ENCODE assay signal across 19 mouse cellular contexts in the genomic region with DNA sequence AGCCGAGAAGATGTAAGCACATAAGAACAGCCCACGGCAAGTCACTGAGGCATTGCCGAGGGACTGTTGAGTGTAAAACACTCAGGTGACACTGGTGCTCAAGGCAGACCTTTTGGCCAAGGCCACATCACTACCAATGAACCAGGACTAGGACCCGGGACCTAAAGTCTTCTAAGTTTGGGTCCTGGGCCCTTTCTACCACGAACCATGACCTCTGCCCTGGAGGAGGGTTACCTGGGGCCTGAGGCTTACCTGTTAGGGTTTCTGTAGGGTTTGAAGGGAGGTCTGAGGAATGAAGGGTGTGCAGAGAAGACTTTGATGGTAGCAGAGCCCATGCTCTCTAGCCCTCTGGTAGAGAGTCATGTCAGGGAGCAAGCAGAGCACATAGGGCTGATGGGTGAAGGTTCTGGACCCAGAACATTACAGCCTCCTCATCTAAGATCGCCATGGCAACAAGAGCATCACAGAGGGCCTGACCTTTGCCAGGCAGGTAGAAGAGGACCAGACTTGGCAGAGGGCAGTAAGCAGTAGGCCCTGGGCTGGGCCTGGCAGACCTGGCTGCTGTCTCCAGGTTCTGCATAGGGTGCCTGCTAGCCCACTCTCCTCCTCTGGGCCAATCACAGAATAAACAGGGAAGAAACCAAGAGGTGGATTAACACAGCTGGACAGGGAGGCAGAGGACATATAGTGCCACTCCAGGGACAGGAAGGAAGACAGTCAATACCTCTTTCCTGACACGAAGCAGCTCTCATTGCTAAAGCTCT.
"Had no signal": no experiment of that assay in that cellular context is flagged by ENCODE, and none has a peak within 500 bp of the region (broad histone marks: within the 10 kb centered on the region; RNA-seq: fewer than 3 reads in every experiment).

TSS of gene Best1 (minus strand) at position 428 of the 764 bp plus-strand sequence.
TSS of gene Rab3il1 (plus strand) at position 464 of the 764 bp plus-strand sequence.

- ATAC-seq: midbrain, embryonic 16.5 days had no signal

- H3K9me3 ChIP-seq: midbrain, embryonic 12.5 days; neural tube, embryonic 13.5 days; neural tube, embryonic 15.5 days had no signal

- H3K36me3 ChIP-seq: midbrain, embryonic 10.5 days; midbrain, embryonic 12.5 days; neural tube, embryonic 13.5 days; neural tube, embryonic 15.5 days had no signal

- H3K4me1 ChIP-seq: midbrain, embryonic 10.5 days; midbrain, embryonic 12.5 days; neural tube, embryonic 13.5 days; neural tube, embryonic 15.5 days had no signal

- H3K4me3 ChIP-seq: midbrain, embryonic 10.5 days; midbrain, embryonic 12.5 days; myocyte; neural tube, embryonic 13.5 days; neural tube, embryonic 15.5 days had no signal

- H3K9ac ChIP-seq: lung, embryonic 14.5 days; midbrain, embryonic 12.5 days; neural tube, embryonic 13.5 days; neural tube, embryonic 15.5 days had no signal

- H3K27ac ChIP-seq: midbrain, embryonic 10.5 days; midbrain, embryonic 12.5 days; neural tube, embryonic 13.5 days; neural tube, embryonic 15.5 days had no signal

- H3K4me2 ChIP-seq: lung, embryonic 14.5 days; midbrain, embryonic 12.5 days; neural tube, embryonic 13.5 days; neural tube, embryonic 15.5 days had no signal

- DNase-seq: lung, adult 18-20 months; lung, embryonic 14.5 days; lung, postnatal 10 days; lung, postnatal 4 days; midbrain, embryonic 14.5 days; retina, postnatal 1 day; right cerebral cortex, adult 18-20 months; right cerebral cortex, postnatal 25 days; right cerebral cortex, postnatal 4 days; spleen, adult 18-20 months; thymus, adult 18-20 months; thymus, postnatal 14 days; thymus, postnatal 36 days had no signal

- H3K27me3 ChIP-seq: midbrain, embryonic 12.5 days; neural tube, embryonic 13.5 days; neural tube, embryonic 15.5 days had no signal
